Mouse (Mus musculus): ENCODE results near the gene Zfp422. TPM values are rescaled to one million over a fixed set of nuclear protein-coding genes. Genes with fewer than 3 reads are reported as not detected.

The Zfp422 gene
- polyA plus RNA-seq, 1 experiment from 2014 or later: 240 TPM

DNA sequence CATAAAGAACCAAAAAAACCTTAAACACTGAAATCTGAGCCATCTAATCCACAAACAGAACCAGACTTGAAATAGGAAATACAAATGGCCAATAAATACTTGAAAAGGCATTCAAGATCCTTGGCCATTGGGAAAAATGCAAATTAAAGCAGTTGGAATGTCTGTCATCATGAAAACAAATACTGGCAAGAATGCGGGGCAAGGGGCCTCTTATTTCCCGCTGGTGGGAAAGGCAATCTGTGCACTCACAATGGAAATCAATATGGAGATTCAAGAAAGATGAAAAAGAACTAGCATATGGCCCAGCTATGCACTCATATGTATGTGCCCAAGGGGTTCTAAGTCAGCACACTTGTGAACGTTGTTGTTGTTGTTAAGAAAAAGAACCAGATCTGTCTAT, 38.1 kb upstream of the Zfp422 start:
- Histone ChIP-seq H3K9ac (no peak overlapping the region), H3K4me3 (no peak overlapping the region), H3K36me3 (no peaks in the 10 kb centered on the region), H3K4me2 (replicated peaks) (no peak overlapping the region; the same call in 1 of the 2 replicates), H3K9me3 (no peaks in the 10 kb centered on the region), H3K27me3 (replicated peaks) (no peaks in the 10 kb centered on the region), H3K4me1 (peaks cover 28% of the 10 kb centered on the region), H3K27ac (no peak overlapping the region)
- no peak for ATAC-seq (ENCODE audit: low FRiP score, low read depth)
- 26% methylated on average over 3 of the region's 3 CpGs for WGBS

DNA sequence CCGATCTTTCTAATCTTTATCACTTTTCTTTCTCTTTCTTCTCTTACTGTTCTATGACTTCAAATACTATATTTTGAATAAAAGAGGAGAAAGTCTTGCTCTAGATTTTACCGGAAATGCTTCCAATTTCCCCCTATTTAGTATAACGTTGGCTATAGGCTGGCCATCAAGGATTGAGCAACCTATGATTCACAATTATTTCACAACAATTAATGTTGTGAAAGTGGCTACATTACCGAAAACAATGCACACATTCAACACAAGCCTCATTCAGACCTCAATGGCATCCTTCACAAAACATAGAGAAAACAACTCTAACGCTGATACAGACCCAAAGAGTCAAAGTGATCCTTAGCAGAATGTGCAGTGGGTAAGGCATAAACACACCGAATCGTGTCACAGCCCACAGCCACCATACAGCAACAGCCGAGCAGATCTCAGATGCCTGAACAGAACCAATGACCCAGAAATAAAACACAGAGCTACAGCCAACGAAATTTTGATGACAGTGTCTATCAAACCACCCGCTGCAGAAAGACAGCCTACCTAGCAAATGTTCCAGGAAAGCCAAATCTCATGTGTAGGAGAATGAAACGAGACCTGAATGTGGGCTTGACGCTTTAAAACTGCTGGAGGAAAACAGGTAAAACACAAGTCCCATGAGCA, 37.4 kb upstream of the Zfp422 start:
- Histone ChIP-seq H3K9me3 (no peaks in the 10 kb centered on the region), H3K27ac (no peak overlapping the region), H3K4me1 (peaks cover 23% of the 10 kb centered on the region), H3K9ac (no peak overlapping the region), H3K36me3 (no peaks in the 10 kb centered on the region), H3K27me3 (replicated peaks) (no peaks in the 10 kb centered on the region), H3K4me2 (replicated peaks) (no peak overlapping the region; the same call in 1 of the 2 replicates), H3K4me3 (no peak overlapping the region)
- ATAC-seq (ENCODE audit: low FRiP score, low read depth): no peak
- 71% methylated on average over 12 of the region's 12 CpGs for WGBS

DNA sequence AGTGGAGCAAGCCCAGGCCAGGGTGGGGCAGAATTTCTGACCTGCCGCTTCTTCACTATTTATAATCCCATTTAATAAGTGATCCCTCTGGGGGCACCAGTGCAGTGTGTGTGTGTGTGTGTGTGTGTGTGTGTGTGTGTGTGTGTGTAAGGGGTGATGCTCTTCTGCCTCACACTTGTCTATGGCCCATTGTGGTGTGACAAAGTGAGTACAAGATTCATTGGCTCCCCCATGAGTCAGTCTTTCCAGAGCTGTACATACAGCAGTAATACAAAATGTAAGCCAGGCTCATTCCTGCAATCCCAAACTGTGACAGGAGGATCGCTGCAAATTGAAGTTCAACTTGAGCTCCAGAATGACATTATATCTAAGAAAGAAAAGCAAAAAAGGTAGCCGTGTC, 36.0 kb upstream of the Zfp422 start:
- ATAC-seq (ENCODE audit: low FRiP score, low read depth): no peak
- H3K4me1 ChIP-seq: peaks cover 9% of the 10 kb centered on the region
- H3K9ac ChIP-seq: no peak overlapping the region
- H3K9me3 ChIP-seq: no peaks in the 10 kb centered on the region
- no peaks in the 10 kb centered on the region for H3K36me3 ChIP-seq
- H3K4me3 ChIP-seq: no peak overlapping the region
- 78% methylated on average over 3 of the region's 3 CpGs for WGBS
- no peaks in the 10 kb centered on the region for H3K27me3 ChIP-seq (replicated peaks)
- H3K4me2 ChIP-seq (replicated peaks): no peak overlapping the region
- H3K27ac ChIP-seq: no peak overlapping the region

DNA sequence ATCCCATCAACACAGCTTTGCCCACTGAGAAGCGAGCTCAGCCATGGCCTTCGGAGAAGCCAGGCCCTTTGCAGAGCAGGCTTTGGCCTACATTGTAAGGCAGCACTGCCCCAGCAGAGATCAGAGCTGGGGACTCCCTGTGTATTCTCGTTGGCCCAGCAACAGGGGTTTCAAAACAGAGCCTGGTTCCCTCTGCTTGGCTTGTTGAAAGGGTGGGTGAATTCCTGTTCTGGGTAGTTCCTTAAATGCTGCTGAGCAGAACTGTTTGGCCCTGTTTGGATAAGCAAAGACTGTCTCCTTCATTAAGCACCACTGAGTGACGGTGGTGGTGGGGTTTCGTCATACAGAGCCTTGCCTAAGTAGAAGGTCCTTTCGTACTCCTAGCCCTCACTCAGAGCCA, 35.2 kb upstream of the Zfp422 start:
- no peak for ATAC-seq (ENCODE audit: low FRiP score, low read depth)
- Histone ChIP-seq H3K27ac (no peak overlapping the region), H3K4me2 (replicated peaks) (no peak overlapping the region), H3K9me3 (no peaks in the 10 kb centered on the region), H3K27me3 (replicated peaks) (no peaks in the 10 kb centered on the region), H3K4me1 (peaks cover 5% of the 10 kb centered on the region; the same call in 1 of the 2 replicates), H3K36me3 (no peaks in the 10 kb centered on the region), H3K4me3 (no peak overlapping the region), H3K9ac (no peak overlapping the region)
- WGBS: 82% methylated on average over 6 of the region's 6 CpGs

DNA sequence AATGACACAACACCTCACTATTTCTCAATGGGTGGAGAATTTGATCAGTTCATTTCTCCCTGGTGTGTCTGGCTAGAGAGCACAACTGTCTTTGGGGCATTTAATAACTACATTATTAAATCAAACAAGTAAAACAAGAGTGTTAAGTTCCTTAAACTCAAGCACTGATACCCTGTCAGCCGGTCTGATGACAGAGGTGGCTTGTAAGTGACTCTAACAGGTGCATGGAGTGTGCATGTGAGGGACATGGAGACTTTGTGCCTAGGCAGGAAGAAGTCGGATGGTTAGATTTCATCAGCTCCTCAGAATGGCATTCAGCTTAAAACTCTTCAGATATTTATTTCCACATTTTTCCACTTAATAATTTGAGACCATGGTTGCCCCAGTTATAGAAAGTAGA, 34.6 kb upstream of the Zfp422 start:
- Histone ChIP-seq H3K9me3 (no peaks in the 10 kb centered on the region), H3K27ac (no peak overlapping the region), H3K4me1 (peaks cover 5% of the 10 kb centered on the region; the same call in 1 of the 2 replicates), H3K9ac (no peak overlapping the region), H3K4me2 (replicated peaks) (no peak overlapping the region), H3K4me3 (no peak overlapping the region), H3K36me3 (no peaks in the 10 kb centered on the region), H3K27me3 (replicated peaks) (no peaks in the 10 kb centered on the region)
- no peak for ATAC-seq (ENCODE audit: low FRiP score, low read depth)
- 82% methylated on average over 2 of the region's 2 CpGs for WGBS

DNA sequence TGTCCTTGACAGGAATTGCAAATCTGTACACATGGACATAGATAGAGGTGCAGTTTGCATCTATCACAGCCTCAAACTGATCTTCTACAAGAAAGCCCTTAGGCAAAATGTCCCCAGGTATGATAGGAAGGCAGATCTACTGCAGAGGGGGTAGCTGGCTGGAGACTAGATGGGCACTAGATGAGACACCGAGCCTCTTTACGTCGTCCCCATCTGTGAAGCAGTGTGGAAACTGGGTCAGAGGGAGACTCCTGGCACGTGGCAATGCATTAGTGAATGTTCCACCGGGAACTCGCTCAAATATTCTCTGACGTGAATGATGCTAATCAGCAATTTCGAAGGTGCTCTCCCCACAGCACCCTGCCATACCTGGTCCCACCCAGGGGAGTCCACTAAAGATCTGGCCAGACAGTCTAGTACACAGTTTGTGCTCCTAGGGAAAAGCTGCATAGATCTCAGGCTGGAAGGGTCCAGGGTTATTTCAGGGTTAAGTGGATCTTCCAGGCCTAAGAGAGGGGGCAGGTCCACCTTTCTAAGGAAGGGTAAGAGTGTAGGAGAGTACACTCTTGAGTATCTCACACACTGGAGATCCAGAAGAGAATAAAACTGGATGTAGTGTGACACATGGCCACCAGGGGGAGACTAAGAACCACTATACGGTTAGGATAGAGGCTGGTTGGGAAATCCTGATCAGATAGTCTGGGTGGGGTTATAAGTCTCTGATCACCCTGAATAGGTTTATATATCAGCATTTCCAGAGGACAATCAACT, 25.1 kb upstream of the Zfp422 start:
- no peak overlapping the region for H3K27ac ChIP-seq
- peak; percentile 73 for ATAC-seq (ENCODE audit: low FRiP score, low read depth)
- H3K9me3 ChIP-seq: no peaks in the 10 kb centered on the region
- H3K9ac ChIP-seq: no peak overlapping the region
- no peaks in the 10 kb centered on the region; the same call in 1 of the 2 replicates for H3K4me1 ChIP-seq
- H3K36me3 ChIP-seq: peaks cover 11% of the 10 kb centered on the region; the same call in 1 of the 2 replicates
- no peak overlapping the region for H3K4me2 ChIP-seq (replicated peaks)
- H3K27me3 ChIP-seq (replicated peaks): no peaks in the 10 kb centered on the region
- WGBS: 63% methylated on average over 9 of the region's 9 CpGs
- H3K4me3 ChIP-seq: no peak overlapping the region

DNA sequence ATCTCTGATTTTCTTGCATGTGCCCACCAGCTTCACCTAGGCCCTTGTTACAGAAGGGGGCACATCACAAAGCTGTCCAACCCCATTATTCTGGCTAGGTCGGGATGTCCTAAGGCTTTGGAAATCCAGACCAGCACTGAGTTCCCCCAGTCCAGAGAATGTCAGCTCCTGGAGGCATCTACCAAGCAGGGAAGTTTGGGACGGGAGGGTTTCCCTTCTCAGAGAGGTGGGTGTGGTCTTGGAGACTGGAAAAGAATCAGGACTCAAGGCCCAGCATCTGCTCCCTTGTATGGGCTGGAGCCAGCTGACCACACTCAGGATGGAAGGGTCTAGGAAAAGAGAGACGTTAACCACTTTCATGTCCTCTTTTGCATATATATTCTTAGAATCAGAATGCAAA, 24.4 kb upstream of the Zfp422 start:
- no peak overlapping the region for H3K9ac ChIP-seq
- H3K36me3 ChIP-seq: peaks cover 11% of the 10 kb centered on the region; the same call in 1 of the 2 replicates
- H3K9me3 ChIP-seq: no peaks in the 10 kb centered on the region
- H3K27me3 ChIP-seq (replicated peaks): no peaks in the 10 kb centered on the region
- ATAC-seq (ENCODE audit: low FRiP score, low read depth): no peak
- 72% methylated on average over 3 of the region's 3 CpGs for WGBS
- no peaks in the 10 kb centered on the region; the same call in 1 of the 2 replicates for H3K4me1 ChIP-seq
- no peak overlapping the region for H3K4me2 ChIP-seq (replicated peaks)
- H3K27ac ChIP-seq: no peak overlapping the region
- H3K4me3 ChIP-seq: no peak overlapping the region

DNA sequence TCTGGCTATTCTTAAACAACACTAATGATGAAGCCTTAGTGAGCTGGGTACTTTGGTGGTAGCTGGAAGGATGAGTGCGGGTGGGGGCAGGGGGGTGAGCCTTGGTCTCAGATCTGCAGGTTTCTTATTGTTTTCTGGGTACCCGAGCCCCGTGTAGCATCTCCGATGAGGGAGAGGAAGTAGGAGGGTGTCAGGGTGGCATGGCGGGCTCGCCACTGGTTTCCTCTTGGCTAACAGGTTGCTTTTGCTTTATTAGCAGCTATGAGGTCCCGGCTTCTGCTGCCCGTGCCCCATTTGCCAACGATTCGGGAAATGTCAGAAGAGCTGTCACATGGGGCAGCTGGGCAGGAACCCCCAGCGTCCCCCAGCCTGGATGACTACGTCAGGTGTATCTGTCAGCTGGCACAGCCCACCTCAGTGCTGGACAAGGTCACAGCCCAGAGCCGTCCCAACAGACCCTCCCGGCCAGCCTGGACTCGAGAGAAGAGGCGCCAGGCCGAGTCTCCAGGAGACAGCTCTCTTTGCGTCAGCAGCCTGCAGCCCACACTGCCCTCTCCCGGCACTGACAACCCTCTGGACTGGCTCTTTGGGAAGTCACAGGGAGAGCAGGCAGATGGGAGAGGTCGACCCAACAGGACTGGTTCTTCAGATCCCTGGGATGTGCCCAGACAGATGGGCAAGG, 22.8 kb upstream of the Zfp422 start:
- H3K4me1 ChIP-seq: no peaks in the 10 kb centered on the region; the same call in 1 of the 2 replicates
- no peak overlapping the region for H3K9ac ChIP-seq
- 0 out of 2 replicates have a peak, but pooled peaks cover 3% of the 10 kb centered on the region for H3K27me3 ChIP-seq (replicated peaks)
- 0 out of 2 replicates have a peak overlapping the region, but pooled peaks have one; percentile 2 for H3K4me2 ChIP-seq (replicated peaks)
- no peak for ATAC-seq (ENCODE audit: low FRiP score, low read depth)
- peaks cover 3% of the 10 kb centered on the region for H3K36me3 ChIP-seq
- H3K27ac ChIP-seq: no peak overlapping the region
- H3K4me3 ChIP-seq: no peak overlapping the region
- no peaks in the 10 kb centered on the region for H3K9me3 ChIP-seq
- WGBS: 77% methylated on average over 20 of the region's 20 CpGs

DNA sequence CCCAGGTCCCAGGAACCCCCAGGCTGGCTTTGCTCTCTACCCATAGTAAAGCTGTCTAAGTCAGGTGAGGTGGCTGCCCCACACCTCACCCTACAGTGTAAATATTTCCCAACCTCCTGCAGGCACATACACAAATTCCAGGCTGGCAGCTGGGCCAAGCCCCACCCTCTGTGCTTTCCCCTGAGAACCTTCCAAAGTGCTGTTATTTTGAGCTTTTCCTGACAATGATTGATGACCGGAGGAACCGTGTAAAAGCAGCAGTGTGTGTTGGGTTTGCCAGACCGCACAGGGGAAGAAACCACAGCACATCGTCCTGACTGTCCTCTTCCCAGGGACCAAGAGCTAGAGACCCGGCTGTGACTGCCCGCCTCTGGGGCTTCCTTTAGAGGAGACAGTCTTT, 21.6 kb upstream of the Zfp422 start, which contains the start of gene Depp1:
Gene Depp1, plus strand, starts transcription at position 204 of the 400 bp plus-strand sequence.
- Histone ChIP-seq H3K9me3 (no peaks in the 10 kb centered on the region), H3K4me1 (no peaks in the 10 kb centered on the region; the same call in 1 of the 2 replicates), H3K4me2 (replicated peaks) (no peak within 1 kb of the TSS), H3K4me3 (no peak within 1 kb of the TSS), H3K9ac (no peak within 1 kb of the TSS), H3K27ac (no peak within 1 kb of the TSS), H3K36me3 (peaks cover 11% of the 10 kb centered on the region), H3K27me3 (replicated peaks) (0 out of 2 replicates have a peak, but pooled peaks cover 3% of the 10 kb centered on the region)
- no peak for ATAC-seq (ENCODE audit: low FRiP score, low read depth)
- 37% methylated on average over 6 of the region's 6 CpGs for WGBS

DNA sequence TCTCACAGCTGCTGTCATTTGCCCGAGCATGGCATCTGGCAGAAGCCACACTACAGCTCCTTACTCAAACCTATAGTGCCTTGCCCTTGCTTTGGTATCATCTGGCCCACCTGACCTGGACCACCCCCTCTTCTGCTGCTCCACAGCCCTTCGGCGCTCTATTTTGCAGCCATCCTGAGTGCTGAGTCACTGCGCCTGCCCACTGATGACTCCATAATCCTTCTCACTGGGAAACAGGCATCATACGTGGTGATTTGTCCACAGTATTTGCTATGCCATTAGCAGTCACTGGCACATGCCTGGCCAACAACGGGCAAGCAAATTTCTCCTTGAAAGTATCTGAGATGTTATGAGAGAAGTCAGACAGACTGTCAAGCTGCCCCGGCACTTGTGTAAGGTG, 21.0 kb upstream of the Zfp422 start:
- Histone ChIP-seq H3K4me2 (replicated peaks) (no peak overlapping the region), H3K27ac (no peak overlapping the region), H3K36me3 (peaks cover 16% of the 10 kb centered on the region), H3K4me3 (no peak overlapping the region), H3K27me3 (replicated peaks) (0 out of 2 replicates have a peak, but pooled peaks cover 3% of the 10 kb centered on the region), H3K4me1 (no peaks in the 10 kb centered on the region; the same call in 1 of the 2 replicates), H3K9ac (no peak overlapping the region), H3K9me3 (no peaks in the 10 kb centered on the region)
- 93% methylated on average over 7 of the region's 7 CpGs for WGBS
- ATAC-seq (ENCODE audit: low FRiP score, low read depth): no peak

DNA sequence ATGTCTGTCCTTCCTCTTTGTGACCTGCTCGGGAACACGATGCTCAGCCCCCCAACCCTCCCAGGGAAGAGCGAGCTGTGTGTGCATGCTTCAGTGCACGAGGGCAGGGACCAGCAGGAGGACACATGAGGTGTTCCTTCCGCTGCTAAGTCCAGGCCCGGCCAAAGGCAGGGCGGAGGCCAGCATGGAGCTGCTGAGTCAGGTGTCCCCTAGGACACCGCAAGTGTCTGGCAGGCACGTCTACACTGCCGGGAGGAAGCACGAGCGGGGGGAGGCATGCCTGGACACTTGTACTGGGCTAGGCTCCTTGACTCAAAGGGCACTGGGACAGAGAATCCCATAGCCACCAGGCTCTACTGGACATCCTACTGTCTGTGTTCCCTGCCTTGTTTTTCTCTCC, 19.0 kb upstream of the Zfp422 start:
- ATAC-seq (ENCODE audit: low FRiP score, low read depth): no peak
- Histone ChIP-seq H3K9me3 (no peaks in the 10 kb centered on the region), H3K9ac (no peak overlapping the region), H3K4me3 (no peak overlapping the region), H3K4me2 (replicated peaks) (no peak overlapping the region), H3K27me3 (replicated peaks) (0 out of 2 replicates have a peak, but pooled peaks cover 3% of the 10 kb centered on the region), H3K4me1 (no peaks in the 10 kb centered on the region; the same call in 1 of the 2 replicates), H3K27ac (no peak overlapping the region), H3K36me3 (peaks cover 18% of the 10 kb centered on the region)
- WGBS: 81% methylated on average over 12 of the region's 12 CpGs

DNA sequence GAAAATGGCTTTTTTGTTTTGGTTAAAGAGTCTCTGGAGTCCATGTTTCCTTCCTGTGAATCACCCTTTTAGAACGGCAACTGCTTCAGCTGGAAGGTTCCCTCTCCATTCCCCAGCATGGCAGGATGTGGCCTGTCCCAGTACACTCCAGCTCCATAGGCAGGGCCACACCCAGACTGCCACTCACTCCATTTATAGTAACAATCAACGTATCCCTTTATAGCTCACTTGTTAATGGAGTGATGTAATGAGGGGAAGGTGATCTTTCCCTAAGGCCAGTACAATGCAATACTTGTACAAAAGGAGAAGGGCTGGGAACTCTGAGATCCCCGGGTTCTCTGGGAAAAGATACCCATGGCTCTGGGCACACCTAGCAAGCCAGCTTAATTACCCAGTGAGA, 15.5 kb upstream of the Zfp422 start:
- H3K36me3 ChIP-seq: peaks cover 21% of the 10 kb centered on the region
- H3K9me3 ChIP-seq: no peaks in the 10 kb centered on the region
- H3K4me3 ChIP-seq: no peak overlapping the region
- H3K4me1 ChIP-seq: no peaks in the 10 kb centered on the region
- ATAC-seq (ENCODE audit: low FRiP score, low read depth): no peak
- H3K9ac ChIP-seq: no peak overlapping the region
- H3K4me2 ChIP-seq (replicated peaks): no peak overlapping the region
- 62% methylated on average over 3 of the region's 3 CpGs for WGBS
- H3K27me3 ChIP-seq (replicated peaks): 0 out of 2 replicates have a peak, but pooled peaks cover 3% of the 10 kb centered on the region
- no peak overlapping the region for H3K27ac ChIP-seq

Data from neural tube, embryonic 12.5 days (tissue).